Mouse (Mus musculus) layer of hippocampus, adult 9-10 months (tissue): ENCODE measurements at regions not wholly inside any gene's neighbourhood (a gene's known extent, or its start where the extent isn't known, plus 50 kb on each side); places are given as distances from the start of the nearest gene placed in this dataset.
A peak's percentile ranks its signal among the peaks of the same experiment; 100 is the strongest.

ENCODE experiments used
- DNase-seq: peaks from one replicate; pipeline ENCODE4 v3.0.0; 2022; ENCODE audit warnings: low spot score

- DNase-seq = no peak
These were observed 220.2 kb upstream of the Pard3b start for GRCm38 (mm10) chr1:61418396-61418795.

GRCm38 (mm10) chr1:61419839-61420238, 218.8 kb upstream of the Pard3b start:
- DNase-seq = no peak

- DNase-seq = no peak
These were observed 215.4 kb upstream of the Pard3b start for GRCm38 (mm10) chr1:61423253-61423652.

- DNase-seq = no peak
These were observed 209.7 kb upstream of the Pard3b start for GRCm38 (mm10) chr1:61428706-61429501.

GRCm38 (mm10) chr1:61437603-61438002, 201.0 kb upstream of the Pard3b start:
- DNase-seq = no peak

- DNase-seq = no peak
These were observed 177.2 kb upstream of the Pard3b start for GRCm38 (mm10) chr1:61461435-61461834.

- peak; percentile 13 for DNase-seq
These were observed 167.9 kb upstream of the Pard3b start for GRCm38 (mm10) chr1:61470617-61471214.

GRCm38 (mm10) chr1:61471779-61472578, 166.6 kb upstream of the Pard3b start:
- DNase-seq = no peak

GRCm38 (mm10) chr1:61472579-61473242, 165.9 kb upstream of the Pard3b start:
- DNase-seq = peak; percentile 9

- DNase-seq = no peak
These were observed 153.2 kb upstream of the Pard3b start for GRCm38 (mm10) chr1:61485459-61485858.

- no peak for DNase-seq
These were observed 113.7 kb upstream of the Pard3b start for GRCm38 (mm10) chr1:61524886-61525285.

GRCm38 (mm10) chr1:61525881-61526280, 112.7 kb upstream of the Pard3b start:
- no peak for DNase-seq

- no peak for DNase-seq
These were observed 109.9 kb upstream of the Pard3b start for GRCm38 (mm10) chr1:61528757-61529156.

- no peak for DNase-seq
These were observed 108.5 kb upstream of the Pard3b start for GRCm38 (mm10) chr1:61530166-61530565.

GRCm38 (mm10) chr1:61531487-61531886, 107.1 kb upstream of the Pard3b start:
- no peak for DNase-seq

- DNase-seq = no peak
These were observed 98.5 kb upstream of the Pard3b start for GRCm38 (mm10) chr1:61540081-61540480.

- DNase-seq = no peak
These were observed 97.5 kb upstream of the Pard3b start for GRCm38 (mm10) chr1:61541166-61541565.

- no peak for DNase-seq
These were observed 85.8 kb upstream of the Pard3b start for GRCm38 (mm10) chr1:61552577-61553517.

- no peak for DNase-seq
These were observed 79.1 kb upstream of the Pard3b start for GRCm38 (mm10) chr1:61559514-61559913.

- DNase-seq = no peak
These were observed 76.5 kb upstream of the Pard3b start for GRCm38 (mm10) chr1:61562091-61562490.

GRCm38 (mm10) chr1:61565471-61565870, 73.2 kb upstream of the Pard3b start:
- DNase-seq = no peak
